Comparison of ENCODE assay signal across 8 mouse cellular contexts in the genomic region with DNA sequence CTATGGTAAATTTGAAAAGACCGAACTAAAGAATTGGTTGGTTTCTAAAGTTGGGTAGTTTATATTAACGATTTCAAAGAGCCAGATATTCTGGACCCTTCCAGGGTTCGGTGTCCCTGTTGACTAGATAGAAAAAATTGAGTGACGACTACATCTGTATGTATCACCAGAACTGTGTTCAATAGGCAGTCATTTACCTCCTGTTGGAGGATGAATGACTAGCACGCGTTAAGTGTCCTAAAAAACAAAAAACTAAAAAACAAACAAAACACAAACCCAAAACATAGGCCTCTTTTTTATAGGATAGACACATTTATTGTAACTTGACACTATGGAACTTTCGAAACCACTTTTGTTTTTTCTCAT. TPM values are rescaled to one million over a fixed set of nuclear protein-coding genes. Genes with fewer than 3 reads are reported as not detected.
DNase-seq lines count a peak whose midpoint lies in the region; ATAC-seq lines count a peak whose summit lies in the region.

No protein-coding gene starts in this region.

- peak; percentile 55 for ATAC-seq in liver, embryonic 11.5 days (replicated peaks; ENCODE audit: low FRiP score)

- 24% methylated on average over 7 of the region's 7 CpGs for WGBS in liver, embryonic 11.5 days

- peak overlapping the region; percentile 71 for H3K9ac ChIP-seq in liver, embryonic 11.5 days (ENCODE audit: low read depth, low read length)

- peak overlapping the region; percentile 87 for H3K4me2 ChIP-seq in liver, embryonic 11.5 days

- H3K9me3 ChIP-seq in liver, embryonic 11.5 days (ENCODE audit: control insufficient read depth, low read length) = no peaks in the 10 kb centered on the region

- H3K27ac ChIP-seq in liver, embryonic 11.5 days (ENCODE audit: low read depth, low read length) = no peak overlapping the region

- peak; percentile 1 for DNase-seq in embryo, embryonic 11.5 days (ENCODE audit: low read depth, low spot score)
- DNase-seq in embryo, embryonic 11 days = no peak
- peak; percentile 3 for DNase-seq in thymus, postnatal 0 days (ENCODE audit: low spot score)
- DNase-seq in thymus, postnatal 10 days (ENCODE audit: low spot score in 2 of 2) = no peak
- DNase-seq in liver, embryonic 11.5 days (ENCODE audit: low spot score) = no peak
- no peak for DNase-seq in urinary bladder, adult 18-20 months (ENCODE audit: low spot score in 2 of 2)
- DNase-seq in left cerebral cortex, postnatal 14 days (ENCODE audit: low spot score in 2 of 2) = no peak
- DNase-seq in natural killer cell, adult 2 months (ENCODE audit: low spot score in 2 of 2) = no peak

- H3K4me1 ChIP-seq in liver, embryonic 11.5 days (replicated peaks; ENCODE audit: control insufficient read depth, insufficient read depth, low read length) = peaks cover 2% of the 10 kb centered on the region; the same call in 1 of the 2 replicates

- no peaks in the 10 kb centered on the region for H3K27me3 ChIP-seq in liver, embryonic 11.5 days (replicated peaks; ENCODE audit: control insufficient read depth, insufficient read depth, low read length)

- H3K4me3 ChIP-seq in liver, embryonic 11.5 days (ENCODE audit: low read depth, low read length) = peak overlapping the region; percentile 61

- peaks cover 5% of the 10 kb centered on the region; the same call in 1 of the 2 replicates for H3K36me3 ChIP-seq in liver, embryonic 11.5 days (ENCODE audit: control insufficient read depth, insufficient read depth, low read length)

- intact Hi-C loops in left cerebral cortex, postnatal 14 days (cut with DNase I) = no loop called here

RNA-seq across cellular contexts. Expression of gene Zfp850, which starts 0.5 kb away (rescaled TPM):
- 3.4 and 3.9 TPM in 2 replicates for polyA plus RNA-seq in thymus, postnatal 0 days (2015; fragmentation: Nextera tagmentation; extraction: Ambion mirVana)
- 6.2 and 6.6 TPM in 2 replicates for polyA plus RNA-seq in liver, embryonic 11.5 days (2014; fragmentation: Nextera tagmentation; extraction: Ambion mirVana)
- total RNA-seq in left cerebral cortex, postnatal 14 days (2021) = 1 to 10 TPM; 4.5 to 4.9 TPM

RNA-seq across cellular contexts. Expression of gene Zfp780b, which starts 35.5 kb away (rescaled TPM):
- 11.9 and 15.3 TPM in 2 replicates for polyA plus RNA-seq in thymus, postnatal 0 days (2015; fragmentation: Nextera tagmentation; extraction: Ambion mirVana)
- 14.1 and 15.4 TPM in 2 replicates for polyA plus RNA-seq in liver, embryonic 11.5 days (2014; fragmentation: Nextera tagmentation; extraction: Ambion mirVana)
- 10 to 100 TPM; 22.2 to 22.5 TPM for total RNA-seq in left cerebral cortex, postnatal 14 days (2021)

RNA-seq across cellular contexts. Expression of gene Psmc4, which starts 35.5 kb away (rescaled TPM):
- 384 and 400 TPM in 2 replicates for polyA plus RNA-seq in thymus, postnatal 0 days (2015; fragmentation: Nextera tagmentation; extraction: Ambion mirVana)
- polyA plus RNA-seq in liver, embryonic 11.5 days (2014; fragmentation: Nextera tagmentation; extraction: Ambion mirVana) = 291 and 316 TPM in 2 replicates
- 100 to 1,000 TPM; 128 to 130 TPM for total RNA-seq in left cerebral cortex, postnatal 14 days (2021)

RNA-seq across cellular contexts. Expression of gene Fcgbp, which starts 56.6 kb away (rescaled TPM):
- polyA plus RNA-seq in thymus, postnatal 0 days (2015; fragmentation: Nextera tagmentation; extraction: Ambion mirVana) = 11.8 and 13.9 TPM in 2 replicates
- polyA plus RNA-seq in liver, embryonic 11.5 days (2014; fragmentation: Nextera tagmentation; extraction: Ambion mirVana) = 0.04 TPM in 1 of 2 replicates, not detected in the other
- under 1 TPM; 0.08 to 0.15 TPM for total RNA-seq in left cerebral cortex, postnatal 14 days (2021)

Comparison
In these comparisons a context has a peak if more than half of its experiments do, and no peak if none do; other contexts are left out.
1. DNase-seq: peak in embryo, embryonic 11.5 days (single experiment) and thymus, postnatal 0 days (single experiment); none in embryo, embryonic 11 days (single experiment), thymus, postnatal 10 days (0 of 2), liver, embryonic 11.5 days (single experiment), urinary bladder, adult 18-20 months (0 of 2), left cerebral cortex, postnatal 14 days (0 of 2) and natural killer cell, adult 2 months (0 of 2).